Mouse (Mus musculus): ENCODE measurements at regions not wholly inside any gene's neighbourhood (a gene's known extent, or its start where the extent isn't known, plus 50 kb on each side); places are given as distances from the start of the nearest gene placed in this dataset.

DNA sequence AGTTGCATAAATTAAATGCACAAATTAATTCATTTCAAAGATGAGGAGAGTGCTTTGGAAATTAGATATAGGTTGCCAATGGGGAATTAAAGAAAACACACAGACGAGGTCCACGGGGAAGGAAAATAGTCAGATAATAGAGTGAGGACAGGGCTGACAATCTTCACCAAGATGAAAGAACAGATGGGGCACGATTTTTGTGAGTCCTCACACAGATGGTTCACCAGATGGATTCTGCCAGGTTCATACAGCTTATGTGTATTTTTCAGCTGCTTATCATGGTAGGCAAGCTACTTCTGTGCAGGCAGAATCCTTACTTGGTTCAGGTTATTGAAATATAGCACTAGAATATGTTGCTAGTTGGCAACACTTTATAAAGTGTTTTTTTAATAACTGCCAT lies 1585.4 kb upstream of the Igfbp7 start:
- peak; percentile 59; the same call in 1 of the 2 replicates for ATAC-seq (ENCODE audit: low FRiP score)

DNA sequence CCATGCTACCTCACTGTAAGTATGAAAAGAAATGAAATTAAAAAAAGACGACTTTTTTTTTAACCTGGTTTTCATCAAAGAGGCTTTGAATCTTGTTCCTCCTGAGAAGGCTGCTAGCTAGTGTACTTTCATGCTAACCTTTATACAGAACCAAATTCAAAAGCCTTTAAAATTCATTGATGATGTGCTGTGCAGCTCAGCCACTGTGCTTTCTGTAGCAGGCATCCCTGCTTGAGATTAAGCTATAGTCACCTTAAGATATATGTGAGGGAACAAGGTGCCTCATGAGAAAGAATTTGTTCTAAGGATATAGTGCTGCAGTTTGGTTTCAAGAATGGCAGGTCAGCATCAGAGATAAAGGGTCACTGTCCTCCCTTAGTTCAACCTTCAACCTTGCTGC lies 1581.9 kb upstream of the Igfbp7 start:
- H3K9ac ChIP-seq: no peak overlapping the region
- no peaks in the 10 kb centered on the region for H3K27me3 ChIP-seq (ENCODE audit: control insufficient read depth, insufficient read depth, low read length)
- DNase-seq (ENCODE audit: low spot score) (no peak), ATAC-seq (ENCODE audit: low FRiP score) (no peak)
- no peaks in the 10 kb centered on the region for H3K36me3 ChIP-seq (replicated peaks; ENCODE audit: control insufficient read depth, insufficient read depth)
- H3K4me1 ChIP-seq (replicated peaks; ENCODE audit: control insufficient read depth, insufficient read depth, low read length): no peaks in the 10 kb centered on the region
- no peak overlapping the region for H3K4me2 ChIP-seq (replicated peaks)
- no peaks in the 10 kb centered on the region for H3K9me3 ChIP-seq (ENCODE audit: control insufficient read depth, low read length)
- no peak overlapping the region for H3K27ac ChIP-seq
- no peak overlapping the region for H3K4me3 ChIP-seq (replicated peaks; ENCODE audit: low read length)
- WGBS: 89% methylated on average over 1 of the region's 1 CpGs

More for the DNA sequence above, 1585.4 kb upstream of the Igfbp7 start:
- DNase-seq (ENCODE audit: low spot score): peak; percentile 63
- no peak overlapping the region for H3K27ac ChIP-seq
- H3K27me3 ChIP-seq (ENCODE audit: control insufficient read depth, insufficient read depth, low read length): no peaks in the 10 kb centered on the region
- WGBS: 35% methylated on average over 3 of the region's 3 CpGs
- H3K4me1 ChIP-seq (replicated peaks; ENCODE audit: control insufficient read depth, insufficient read depth, low read length): no peaks in the 10 kb centered on the region
- H3K4me2 ChIP-seq (replicated peaks): no peak overlapping the region
- H3K4me3 ChIP-seq (replicated peaks; ENCODE audit: low read length): no peak overlapping the region
- H3K9ac ChIP-seq: no peak overlapping the region
- no peaks in the 10 kb centered on the region for H3K9me3 ChIP-seq (ENCODE audit: control insufficient read depth, low read length)
- no peaks in the 10 kb centered on the region for H3K36me3 ChIP-seq (replicated peaks; ENCODE audit: control insufficient read depth, insufficient read depth)

DNA sequence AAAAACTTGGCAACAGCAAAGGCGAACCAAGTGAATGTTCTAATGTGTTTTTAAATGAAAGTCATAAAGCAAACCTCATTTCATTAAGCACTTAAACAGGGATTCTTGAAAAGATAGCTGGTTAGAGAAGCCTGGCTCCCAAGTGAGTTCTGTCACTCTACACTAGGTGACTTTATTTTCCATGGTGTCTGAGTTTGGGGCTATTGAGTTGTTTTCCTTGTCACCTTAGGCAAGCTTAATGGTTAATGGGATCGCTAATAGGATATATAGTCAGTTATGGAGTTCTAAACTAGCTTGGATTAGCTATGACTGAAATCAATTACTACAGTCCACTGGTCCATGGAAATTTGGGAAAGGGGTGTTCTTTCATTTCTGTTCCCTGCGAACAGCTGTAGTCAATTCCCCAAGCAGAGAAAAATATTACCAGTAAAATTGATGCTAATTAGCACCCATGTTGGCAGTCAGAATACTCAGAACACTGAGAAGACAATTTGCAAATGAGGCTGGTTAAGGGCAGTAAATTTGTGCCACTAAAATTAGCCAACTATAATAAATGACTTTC lies 1568.7 kb upstream of the Igfbp7 start:
- Histone ChIP-seq H3K9me3 (ENCODE audit: control insufficient read depth, low read length) (no peaks in the 10 kb centered on the region), H3K4me2 (replicated peaks) (no peak overlapping the region), H3K27ac (no peak overlapping the region), H3K27me3 (ENCODE audit: control insufficient read depth, insufficient read depth, low read length) (no peaks in the 10 kb centered on the region), H3K4me3 (replicated peaks; ENCODE audit: low read length) (no peak overlapping the region), H3K36me3 (replicated peaks; ENCODE audit: control insufficient read depth, insufficient read depth) (no peaks in the 10 kb centered on the region), H3K9ac (no peak overlapping the region), H3K4me1 (replicated peaks; ENCODE audit: control insufficient read depth, insufficient read depth, low read length) (no peaks in the 10 kb centered on the region)
- DNase-seq (ENCODE audit: low spot score) (no peak), ATAC-seq (ENCODE audit: low FRiP score) (no peak)
- 68% methylated on average over 3 of the region's 3 CpGs for WGBS

DNA sequence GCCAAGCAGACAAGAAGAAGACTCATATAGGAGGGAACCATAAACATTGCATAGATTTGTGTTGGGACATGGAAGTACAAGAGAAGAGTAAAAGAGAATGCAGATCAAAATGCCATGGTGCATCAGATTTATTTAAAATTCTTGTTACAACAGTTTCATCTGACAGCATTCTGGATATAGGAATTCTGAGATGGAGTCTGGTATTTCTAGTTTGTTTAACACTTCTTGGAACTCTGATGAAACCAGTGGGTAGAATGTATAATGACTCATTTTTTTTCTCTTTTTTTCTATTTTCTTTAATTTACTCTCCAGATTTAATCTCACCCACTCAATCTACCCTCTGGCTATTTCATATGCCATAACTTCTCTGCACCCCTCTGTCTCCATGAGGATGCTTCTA lies 1537.9 kb upstream of the Igfbp7 start:
- Histone ChIP-seq H3K9ac (no peak overlapping the region), H3K4me1 (replicated peaks; ENCODE audit: control insufficient read depth, insufficient read depth, low read length) (no peaks in the 10 kb centered on the region), H3K27me3 (ENCODE audit: control insufficient read depth, insufficient read depth, low read length) (no peaks in the 10 kb centered on the region), H3K36me3 (replicated peaks; ENCODE audit: control insufficient read depth, insufficient read depth) (no peaks in the 10 kb centered on the region), H3K4me2 (replicated peaks) (no peak overlapping the region), H3K9me3 (ENCODE audit: control insufficient read depth, low read length) (no peaks in the 10 kb centered on the region), H3K27ac (no peak overlapping the region), H3K4me3 (replicated peaks; ENCODE audit: low read length) (no peak overlapping the region)
- ATAC-seq (ENCODE audit: low FRiP score) (no peak), DNase-seq (ENCODE audit: low spot score) (no peak)

DNA sequence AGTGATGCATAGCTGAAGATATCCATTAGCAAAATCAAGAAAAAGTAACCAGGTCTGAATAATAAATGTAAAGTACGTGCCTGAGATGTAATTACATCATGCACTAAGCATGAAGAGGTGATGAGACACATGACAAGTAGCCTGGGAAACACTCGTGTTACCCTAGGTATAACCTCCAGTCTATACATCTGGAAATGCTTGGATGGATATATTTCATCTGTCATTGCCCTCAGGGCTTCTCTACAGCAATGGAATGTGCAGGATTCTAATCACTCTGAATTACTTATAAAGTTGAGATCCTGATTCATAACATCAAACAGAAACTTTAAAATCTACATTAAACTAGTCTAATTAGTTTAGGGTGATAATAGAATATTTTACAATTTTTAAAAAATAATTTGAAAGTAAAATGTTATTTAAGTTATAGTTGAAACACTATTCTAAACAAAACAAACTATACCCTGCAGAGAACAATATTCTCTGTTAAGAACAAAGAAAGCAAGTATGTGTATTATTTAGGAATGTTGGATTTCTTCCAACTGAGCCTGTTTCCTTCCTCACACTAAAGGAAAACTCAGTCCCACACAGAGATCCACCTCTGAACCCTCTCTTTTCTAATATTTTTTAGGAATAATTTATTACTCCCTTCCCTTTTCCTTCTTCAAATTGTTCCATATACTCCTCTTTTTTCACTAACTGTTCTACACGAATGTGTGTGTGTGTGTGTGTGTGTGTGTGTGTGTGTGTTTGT lies 1514.2 kb upstream of the Igfbp7 start:
- Histone ChIP-seq H3K4me1 (replicated peaks; ENCODE audit: control insufficient read depth, insufficient read depth, low read length) (no peaks in the 10 kb centered on the region), H3K9ac (no peak overlapping the region), H3K4me3 (replicated peaks; ENCODE audit: low read length) (no peak overlapping the region), H3K27me3 (ENCODE audit: control insufficient read depth, insufficient read depth, low read length) (no peaks in the 10 kb centered on the region), H3K9me3 (ENCODE audit: control insufficient read depth, low read length) (no peaks in the 10 kb centered on the region), H3K27ac (no peak overlapping the region), H3K36me3 (replicated peaks; ENCODE audit: control insufficient read depth, insufficient read depth) (no peaks in the 10 kb centered on the region), H3K4me2 (replicated peaks) (no peak overlapping the region)
- no peak for ATAC-seq (ENCODE audit: low FRiP score)
- DNase-seq (ENCODE audit: low spot score): no peak
- 67% methylated on average over 3 of the region's 3 CpGs for WGBS

DNA sequence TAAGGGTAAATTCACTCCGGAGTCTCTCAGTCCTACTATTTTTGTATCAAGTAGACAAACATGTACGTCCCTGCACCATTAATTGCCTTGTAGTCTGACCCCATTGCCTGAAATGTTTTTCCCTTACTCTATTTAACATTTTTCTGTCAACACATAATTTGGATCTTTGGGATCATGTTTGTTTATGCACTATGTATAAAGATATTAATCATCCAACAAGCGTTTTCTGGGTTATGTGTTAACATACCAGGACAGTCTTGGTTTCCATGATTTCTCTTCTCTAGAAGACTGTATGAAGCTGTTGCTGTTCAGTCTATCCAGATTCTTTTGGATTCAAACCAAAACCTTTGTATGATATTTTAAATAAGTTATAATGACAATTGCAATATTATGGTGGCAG lies 1492.3 kb upstream of the Igfbp7 start:
- DNase-seq (ENCODE audit: low spot score) (no peak), ATAC-seq (ENCODE audit: low FRiP score) (no peak)
- WGBS: 95% methylated on average over 3 of the region's 3 CpGs
- no peak overlapping the region for H3K9ac ChIP-seq
- H3K27ac ChIP-seq: no peak overlapping the region
- no peaks in the 10 kb centered on the region for H3K9me3 ChIP-seq (ENCODE audit: control insufficient read depth, low read length)
- no peaks in the 10 kb centered on the region for H3K36me3 ChIP-seq (replicated peaks; ENCODE audit: control insufficient read depth, insufficient read depth)
- H3K4me3 ChIP-seq (replicated peaks; ENCODE audit: low read length): no peak overlapping the region
- no peaks in the 10 kb centered on the region for H3K27me3 ChIP-seq (ENCODE audit: control insufficient read depth, insufficient read depth, low read length)
- no peak overlapping the region for H3K4me2 ChIP-seq (replicated peaks)
- H3K4me1 ChIP-seq (replicated peaks; ENCODE audit: control insufficient read depth, insufficient read depth, low read length): no peaks in the 10 kb centered on the region

DNA sequence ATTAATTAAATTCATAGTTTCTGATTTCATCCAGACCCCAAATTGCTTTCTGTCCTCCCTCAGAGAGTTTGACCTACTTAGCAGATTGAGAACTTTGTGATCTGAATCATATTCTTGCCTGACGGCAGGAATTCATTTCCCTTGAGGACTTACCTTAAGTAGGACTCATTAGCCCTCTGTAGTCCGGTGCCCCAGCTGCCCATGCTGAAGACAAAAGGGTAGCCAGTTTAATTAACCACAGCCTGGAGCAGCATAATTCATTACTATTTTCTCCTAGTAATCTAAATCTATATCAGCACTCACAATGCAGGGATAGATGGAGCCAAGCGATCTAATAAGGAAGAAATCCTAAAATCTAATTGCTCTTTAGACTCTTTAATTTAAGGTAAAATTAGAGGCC lies 1470.9 kb upstream of the Igfbp7 start:
- Histone ChIP-seq H3K9ac (no peak overlapping the region), H3K27ac (no peak overlapping the region), H3K4me2 (replicated peaks) (no peak overlapping the region), H3K36me3 (replicated peaks; ENCODE audit: control insufficient read depth, insufficient read depth) (no peaks in the 10 kb centered on the region), H3K9me3 (ENCODE audit: control insufficient read depth, low read length) (no peaks in the 10 kb centered on the region), H3K4me3 (replicated peaks; ENCODE audit: low read length) (no peak overlapping the region), H3K4me1 (replicated peaks; ENCODE audit: control insufficient read depth, insufficient read depth, low read length) (no peaks in the 10 kb centered on the region), H3K27me3 (ENCODE audit: control insufficient read depth, insufficient read depth, low read length) (no peaks in the 10 kb centered on the region)
- no peak for DNase-seq (ENCODE audit: low spot score)
- 34% methylated on average over 3 of the region's 3 CpGs for WGBS
- ATAC-seq (ENCODE audit: low FRiP score): peak; percentile 60; the same call in 1 of the 2 replicates

DNA sequence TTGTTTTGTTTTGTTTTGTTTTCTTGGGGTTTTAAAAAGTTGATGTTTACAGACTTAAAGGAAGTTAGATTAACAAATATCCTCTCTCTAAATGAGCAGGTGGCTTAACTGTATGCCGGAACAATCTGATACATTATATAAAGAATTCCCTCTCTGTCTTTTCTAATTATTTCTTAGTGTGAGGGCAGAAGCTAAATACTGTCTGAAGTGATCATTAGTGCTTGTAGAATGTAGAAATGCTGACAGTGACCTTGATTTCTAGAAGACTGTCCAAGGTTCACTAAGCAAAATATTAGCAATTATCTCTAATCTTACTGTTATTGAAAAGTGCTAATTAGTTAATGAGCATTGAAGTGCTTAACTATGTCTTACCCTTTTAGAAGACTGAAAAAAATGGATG lies 1437.3 kb upstream of the Igfbp7 start:
- H3K4me3 ChIP-seq (replicated peaks; ENCODE audit: low read length): no peak overlapping the region
- no peak for DNase-seq (ENCODE audit: low spot score)
- no peak overlapping the region for H3K27ac ChIP-seq
- no peaks in the 10 kb centered on the region for H3K36me3 ChIP-seq (replicated peaks; ENCODE audit: control insufficient read depth, insufficient read depth)
- no peak overlapping the region for H3K9ac ChIP-seq
- ATAC-seq (ENCODE audit: low FRiP score): no peak
- H3K4me2 ChIP-seq (replicated peaks): no peak overlapping the region
- WGBS: 79% methylated on average over 1 of the region's 1 CpGs
- no peaks in the 10 kb centered on the region for H3K27me3 ChIP-seq (ENCODE audit: control insufficient read depth, insufficient read depth, low read length)
- no peaks in the 10 kb centered on the region for H3K9me3 ChIP-seq (ENCODE audit: control insufficient read depth, low read length)
- no peaks in the 10 kb centered on the region for H3K4me1 ChIP-seq (replicated peaks; ENCODE audit: control insufficient read depth, insufficient read depth, low read length)

DNA sequence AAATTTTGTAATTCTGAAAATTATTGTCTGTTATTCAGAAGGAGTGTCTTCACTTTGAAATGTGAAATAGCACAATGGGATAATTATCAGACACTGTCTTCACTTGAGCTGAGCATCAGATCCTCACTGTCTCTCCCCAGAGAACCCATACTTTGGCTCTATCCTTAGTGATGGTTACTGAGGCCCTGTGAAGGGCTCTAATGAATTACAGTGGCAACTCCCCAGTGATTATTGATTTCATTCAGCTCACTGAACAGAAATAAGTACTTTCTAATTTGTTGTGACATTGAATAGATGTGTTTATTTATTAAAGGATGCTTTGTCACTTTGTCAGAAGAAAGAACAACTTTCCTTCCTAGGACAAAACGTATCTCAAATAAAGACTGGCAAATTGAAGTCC lies 1389.5 kb upstream of the Igfbp7 start:
- Histone ChIP-seq H3K9me3 (ENCODE audit: control insufficient read depth, low read length) (no peaks in the 10 kb centered on the region), H3K4me1 (replicated peaks; ENCODE audit: control insufficient read depth, insufficient read depth, low read length) (no peaks in the 10 kb centered on the region), H3K27me3 (ENCODE audit: control insufficient read depth, insufficient read depth, low read length) (no peaks in the 10 kb centered on the region), H3K27ac (no peak overlapping the region), H3K4me3 (replicated peaks; ENCODE audit: low read length) (no peak overlapping the region), H3K4me2 (replicated peaks) (no peak overlapping the region), H3K36me3 (replicated peaks; ENCODE audit: control insufficient read depth, insufficient read depth) (no peaks in the 10 kb centered on the region), H3K9ac (no peak overlapping the region)
- WGBS: 60% methylated on average over 1 of the region's 1 CpGs
- ATAC-seq (ENCODE audit: low FRiP score) (no peak), DNase-seq (ENCODE audit: low spot score) (no peak)
